Mouse (Mus musculus) induced T-regulatory cell, adult 2 months (primary cell): ENCODE results near the gene Trim56.

Experiments used
- DNase-seq: peaks from one replicate; pipeline ENCODE4 v3.0.0-alpha.2; 2012; ENCODE audit warnings: low read depth

Gene Trim56

GRCm38 (mm10) chr5:137115866-137116847 lies at the start of gene Trim56:
Gene Trim56 (minus strand): TSS chr5:137116209.
- DNase-seq = peak; percentile 90

- DNase-seq = no peak
Measured at GRCm38 (mm10) chr5:137161853-137162252, 45.8 kb upstream of the Trim56 start.

GRCm38 (mm10) chr5:137159461-137159860 lies 43.5 kb upstream of the Trim56 start:
- DNase-seq = peak; percentile 92

- DNase-seq = no peak
Measured at GRCm38 (mm10) chr5:137153289-137153688, 37.3 kb upstream of the Trim56 start.

- DNase-seq = peak; percentile 79
Measured at GRCm38 (mm10) chr5:137152623-137153022, 36.6 kb upstream of the Trim56 start.

- DNase-seq = peak; percentile 55
Measured at GRCm38 (mm10) chr5:137149272-137149882, 33.4 kb upstream of the Trim56 start, which contains the start of gene Muc3. Gene Muc3 (minus strand): TSS chr5:137149322.

GRCm38 (mm10) chr5:137140836-137141235 lies 24.8 kb upstream of the Trim56 start:
- DNase-seq = no peak

- no peak for DNase-seq
Measured at GRCm38 (mm10) chr5:137138977-137139376, 23.0 kb upstream of the Trim56 start.

- DNase-seq = no peak
Measured at GRCm38 (mm10) chr5:137134959-137135358, 18.9 kb upstream of the Trim56 start.

- DNase-seq = peak; percentile 73
Measured at GRCm38 (mm10) chr5:137131490-137131889, 15.5 kb upstream of the Trim56 start.

- DNase-seq = no peak
Measured at GRCm38 (mm10) chr5:137129281-137129680, 13.3 kb upstream of the Trim56 start.

- no peak for DNase-seq
Measured at GRCm38 (mm10) chr5:137123516-137123915, 7.5 kb upstream of the Trim56 start.

- DNase-seq = peak; percentile 83
Measured at GRCm38 (mm10) chr5:137122686-137123193, 6.7 kb upstream of the Trim56 start.

- DNase-seq = no peak
Measured at GRCm38 (mm10) chr5:137121280-137121679, 5.3 kb upstream of the Trim56 start.

- DNase-seq = no peak
Measured at GRCm38 (mm10) chr5:137118878-137119277, 2.9 kb upstream of the Trim56 start.

- DNase-seq = peak; percentile 50
Measured at GRCm38 (mm10) chr5:137117994-137118393, 2.0 kb upstream of the Trim56 start.

- no peak for DNase-seq
Measured at GRCm38 (mm10) chr5:137116987-137117386, 978 bp upstream of the Trim56 start.

GRCm38 (mm10) chr5:137114891-137115561 lies 983 bp downstream of the Trim56 start:
- DNase-seq = peak; percentile 55

GRCm38 (mm10) chr5:137111542-137112408 lies 4.2 kb downstream of the Trim56 start:
- no peak for DNase-seq

GRCm38 (mm10) chr5:137110863-137111262 lies 5.1 kb downstream of the Trim56 start:
- DNase-seq = no peak

GRCm38 (mm10) chr5:137109941-137110593 lies 5.9 kb downstream of the Trim56 start:
- DNase-seq = no peak
